ENCODE assay signal across 8 mouse cellular contexts in genomic region chr2:154407643-154408445, GRCm38 (mm10). TPM values are rescaled to one million over a fixed set of nuclear protein-coding genes. Genes with fewer than 3 reads are reported as not detected.
DNase-seq lines count a peak whose midpoint lies in the region; ATAC-seq and TF ChIP-seq lines count a peak whose summit lies in the region.

Gene Snta1 (minus strand): TSS chr2:154408099.

- H3K4me1 ChIP-seq in hindbrain, embryonic 10.5 days (replicated peaks): peaks cover 20% of the 10 kb centered on the region
- peaks cover 15% of the 10 kb centered on the region; the same call in 1 of the 2 replicates for H3K4me1 ChIP-seq in lung, postnatal 0 days (ENCODE audit: insufficient read depth, low read depth, low read length)
- H3K4me1 ChIP-seq in thymus, adult 2 months (replicated peaks; ENCODE audit: control insufficient read depth, insufficient read depth, low read length): peaks cover 9% of the 10 kb centered on the region

- peak; percentile 68 for ATAC-seq in Patski
- peak; percentile 93 for ATAC-seq in lung, postnatal 0 days

- H3K4me3 ChIP-seq in hindbrain, embryonic 10.5 days: peak within 1 kb of the TSS; percentile 81
- peak within 1 kb of the TSS; percentile 59 for H3K4me3 ChIP-seq in lung, postnatal 0 days (ENCODE audit: low read depth, low read length)
- H3K4me3 ChIP-seq in thymus, adult 2 months (ENCODE audit: control insufficient read depth, insufficient read depth, low read length): peak within 1 kb of the TSS; percentile 57

- no peaks in the 10 kb centered on the region for H3K9me3 ChIP-seq in hindbrain, embryonic 10.5 days
- H3K9me3 ChIP-seq in lung, postnatal 0 days (ENCODE audit: low read length): no peaks in the 10 kb centered on the region

- no peaks in the 10 kb centered on the region for H3K36me3 ChIP-seq in hindbrain, embryonic 10.5 days
- no peaks in the 10 kb centered on the region for H3K36me3 ChIP-seq in lung, postnatal 0 days (ENCODE audit: insufficient read depth, low read length)
- H3K36me3 ChIP-seq in thymus, adult 2 months (ENCODE audit: control insufficient read depth, insufficient read depth, low read length): no peaks in the 10 kb centered on the region

- TF ChIP-seq EP300 in lung, postnatal 0 days (IDR thresholded peaks at IDR 0.05): no peak

- WGBS in hindbrain, embryonic 10.5 days: 2% methylated on average over 84 of the region's 84 CpGs
- 2% methylated on average over 67 of the region's 84 CpGs for WGBS in lung, postnatal 0 days
- 3% methylated on average over 84 of the region's 84 CpGs for WGBS in thymus, adult 2 months

- in situ Hi-C loops in Patski (cut with MboI; ENCODE audit: low pct_unique_long_range_greater_than_20kb): loop anchor here (25.0 kb wide), 1 partner anchor 529 kb away; no protein-coding TSS in a partner anchor

- POLR2A ChIA-PET in Patski (lab: Charles Lee): interaction anchor here (1.2 kb wide), 1 partner anchor 18 kb away, joined by 3 read pairs; no protein-coding TSS in a partner anchor

- CTCF ChIA-PET in Patski (lab: Charles Lee): interaction anchor here (1.2 to 1.3 kb wide), 2 partner anchors 35 to 178 kb away, joined by 3 read pairs; partner anchors contain the start of gene Cdk5rap1

- no peaks in the 10 kb centered on the region for H3K27me3 ChIP-seq in Patski
- peaks cover 46% of the 10 kb centered on the region for H3K27me3 ChIP-seq in hindbrain, embryonic 10.5 days (ENCODE audit: insufficient read depth, poor library complexity, severe bottlenecking)
- H3K27me3 ChIP-seq in lung, postnatal 0 days (replicated peaks; ENCODE audit: insufficient read depth, low read length): no peaks in the 10 kb centered on the region
- H3K27me3 ChIP-seq in thymus, adult 2 months (ENCODE audit: control insufficient read depth, insufficient read depth, low read length): no peaks in the 10 kb centered on the region; the same call in 1 of the 2 replicates

- no peak for DNase-seq in Patski (ENCODE audit: low read depth, low spot score)
- DNase-seq in cerebellum, postnatal 14 days: peak; percentile 88 to 90
- peak; percentile 75 to 81 for DNase-seq in frontal cortex, postnatal 10 days (ENCODE audit: low spot score in 2 of 2)
- DNase-seq in hindbrain, embryonic 10.5 days (ENCODE audit: low spot score): peak; percentile 82
- peak; percentile 77 to 79 for DNase-seq in layer of hippocampus, postnatal 14 days (ENCODE audit: low spot score in 2 of 2)
- peak; percentile 89 for DNase-seq in lung, postnatal 0 days (ENCODE audit: low spot score)
- peak; percentile 77 for DNase-seq in ovary, adult 18-20 months (ENCODE audit: low spot score)
- DNase-seq in thymus, adult 2 months: peak; percentile 61

- peak within 1 kb of the TSS; percentile 86 for H3K27ac ChIP-seq in hindbrain, embryonic 10.5 days
- H3K27ac ChIP-seq in lung, postnatal 0 days (ENCODE audit: low read length): peak within 1 kb of the TSS; percentile 51; the same call in 1 of the 2 replicates
- H3K27ac ChIP-seq in thymus, adult 2 months (ENCODE audit: control insufficient read depth, insufficient read depth, low read length): no peak within 1 kb of the TSS

- peak within 1 kb of the TSS; percentile 48 for H3K9ac ChIP-seq in lung, postnatal 0 days (replicated peaks; ENCODE audit: low read depth)

- H3K4me2 ChIP-seq in lung, postnatal 0 days (replicated peaks; ENCODE audit: low read depth, low read length): peak within 1 kb of the TSS; percentile 85

- no peak for TF ChIP-seq CTCF in Patski (IDR thresholded peaks at IDR 0.05)
- no peak for TF ChIP-seq CTCF in lung, postnatal 0 days (IDR thresholded peaks at IDR 0.05)
- no peak for TF ChIP-seq CTCF in thymus, adult 2 months (IDR thresholded peaks at IDR 0.05; ENCODE audit: borderline replicate concordance, control insufficient read depth, extremely low read depth, insufficient read depth, low read length, poor library complexity)

- no peak for TF ChIP-seq POLR2A in thymus, adult 2 months (IDR thresholded peaks at IDR 0.05; ENCODE audit: control insufficient read depth, extremely low read depth, insufficient read depth, low read length, poor library complexity)

RNA-seq across cellular contexts. Expression of gene Snta1, which starts in this region (rescaled TPM):
- polyA plus RNA-seq in Patski (2021): 30.2 TPM
- polyA plus RNA-seq in hindbrain, embryonic 10.5 days (2016; fragmentation: Nextera tagmentation; extraction: Ambion mirVana): 5.3 and 7.9 TPM in 2 replicates
- total RNA-seq in layer of hippocampus, postnatal 14 days (2021): 10 to 100 TPM; 43.6 to 47.1 TPM
- 7.7 and 8.0 TPM in 2 replicates for polyA plus RNA-seq in lung, postnatal 0 days (2015; fragmentation: Nextera tagmentation; extraction: Ambion mirVana)
- polyA plus RNA-seq in thymus, adult 2 months (2012; rRNA removed): 5.8 and 9.6 TPM in 2 replicates
